Comparison of ENCODE assay signal across 11 mouse cellular contexts in genomic region chr9:60664385-60664784, GRCm38 (mm10). TPM values are rescaled to one million over a fixed set of nuclear protein-coding genes. Genes with fewer than 3 reads are reported as not detected.
A peak's percentile ranks its signal among the peaks of the same experiment; 100 is the strongest.
DNase-seq lines count a peak whose midpoint lies in the region; ATAC-seq lines count a peak whose summit lies in the region.
"Had no signal": no experiment of that assay in that cellular context is flagged by ENCODE, and none has a peak within 500 bp of the region (broad histone marks: within the 10 kb centered on the region; RNA-seq: fewer than 3 reads in every experiment).

No protein-coding gene starts in this region.

- 94% methylated on average over 12 of the region's 12 CpGs for WGBS in midbrain, embryonic 16.5 days

- H3K4me1 ChIP-seq in midbrain, embryonic 16.5 days (ENCODE audit: control insufficient read depth, insufficient read depth, low read length), result 0 out of 2 replicates have a peak, but pooled peaks cover 5% of the 10 kb centered on the region
- H3K4me1 ChIP-seq: neural tube, embryonic 12.5 days had no signal

- no peak overlapping the region for H3K27ac ChIP-seq in midbrain, embryonic 16.5 days (ENCODE audit: low read length)
- H3K27ac ChIP-seq: kidney, postnatal 0 days; neural tube, embryonic 12.5 days had no signal

- DNase-seq in kidney, postnatal 14 days, result peak; percentile 6
- no peak for DNase-seq in kidney, postnatal 10 days
- peak; percentile 96 for DNase-seq in cerebellum, adult 9-11 months
- DNase-seq in heart, postnatal 36 days, result peak; percentile 31 to 40
- DNase-seq in retina, postnatal 1 day, result no peak
- DNase-seq: liver; thymus, postnatal 25 days had no signal

- peaks cover 30% of the 10 kb centered on the region for H3K36me3 ChIP-seq in midbrain, embryonic 16.5 days (ENCODE audit: control insufficient read depth, insufficient read depth, low read length)

- intact Hi-C loops in heart, postnatal 36 days (cut with DNase I), result no loop called here

- no peak overlapping the region for H3K4me3 ChIP-seq in midbrain, embryonic 16.5 days (ENCODE audit: low read depth, low read length)
- H3K4me3 ChIP-seq: neural tube, embryonic 12.5 days had no signal

- no peak overlapping the region for H3K9ac ChIP-seq in midbrain, embryonic 16.5 days (ENCODE audit: low read depth, low read length)
- H3K9ac ChIP-seq: neural tube, embryonic 12.5 days had no signal

- no peaks in the 10 kb centered on the region for H3K9me3 ChIP-seq in midbrain, embryonic 16.5 days (replicated peaks; ENCODE audit: control insufficient read depth, low read length, poor library complexity, severe bottlenecking)
- H3K9me3 ChIP-seq: neural tube, embryonic 12.5 days had no signal

- peak; percentile 92 for ATAC-seq in cerebellum, adult (ENCODE audit: insufficient number of reproducible peaks, low FRiP score, low TSS enrichment)
- no peak for ATAC-seq in midbrain, embryonic 16.5 days

- H3K4me2 ChIP-seq in midbrain, embryonic 16.5 days (ENCODE audit: low read length), result no peak overlapping the region
- H3K4me2 ChIP-seq: neural tube, embryonic 12.5 days had no signal

- no peaks in the 10 kb centered on the region for H3K27me3 ChIP-seq in midbrain, embryonic 16.5 days (ENCODE audit: control insufficient read depth, insufficient read depth, low read depth, low read length)
- H3K27me3 ChIP-seq: neural tube, embryonic 12.5 days had no signal

RNA-seq across cellular contexts. Expression of gene Lrrc49, which starts 23.6 kb away (rescaled TPM):
- 1 to 10 TPM; 3.7 to 4.2 TPM for total RNA-seq in heart, postnatal 36 days (2021)
- polyA plus RNA-seq in midbrain, embryonic 16.5 days (2015; fragmentation: Nextera tagmentation; extraction: Ambion mirVana), result 83.5 and 88.4 TPM in 2 replicates

RNA-seq across cellular contexts. Expression of gene Larp6, which starts 48.4 kb away (rescaled TPM):
- 1 to 10 TPM; 1.7 to 2.3 TPM for total RNA-seq in heart, postnatal 36 days (2021)
- 20.7 and 22.9 TPM in 2 replicates for polyA plus RNA-seq in midbrain, embryonic 16.5 days (2015; fragmentation: Nextera tagmentation; extraction: Ambion mirVana)

Comparison
In these comparisons a context has a peak if more than half of its experiments do, and no peak if none do; other contexts are left out.
1. DNase-seq: peak in kidney, postnatal 14 days (single experiment), cerebellum, adult 9-11 months (single experiment) and heart, postnatal 36 days (2 of 2); none in kidney, postnatal 10 days (single experiment) and retina, postnatal 1 day (single experiment).